36 mouse cellular contexts compared by ENCODE assay signal in genomic region chr17:36961125-36961524, GRCm38 (mm10). TPM values are rescaled to one million over a fixed set of nuclear protein-coding genes. Genes with fewer than 3 reads are reported as not detected.
DNase-seq lines count a peak whose midpoint lies in the region; ATAC-seq and TF ChIP-seq lines count a peak whose summit lies in the region.
"Had no signal": no experiment of that assay in that cellular context is flagged by ENCODE, and none has a peak within 500 bp of the region (broad histone marks: within the 10 kb centered on the region; RNA-seq: fewer than 3 reads in every experiment).

No protein-coding gene starts in this region.

- no peak for DNase-seq in heart, adult 2 months
- DNase-seq in heart, adult 9 months (ENCODE audit: low spot score in 2 of 2): no peak
- DNase-seq in left cerebral cortex, adult 2 months (ENCODE audit: extremely low spot score in 1 of 2, low spot score in 2 of 2): no peak
- no peak for DNase-seq in left cerebral cortex, adult 18-20 months (ENCODE audit: low spot score in 2 of 2)
- no peak for DNase-seq in midbrain, postnatal 0 days (ENCODE audit: low spot score)
- no peak for DNase-seq in midbrain, embryonic 10.5 days (ENCODE audit: low spot score)
- peak; percentile 25 for DNase-seq in R1 (ENCODE audit: low read depth, low spot score)
- DNase-seq in retina, postnatal 1 day: no peak
- DNase-seq: adrenal gland, postnatal 25 days; cerebellum, adult 11-12 months; cerebellum, adult 9-11 months; gastrocnemius, postnatal 14 days; heart, postnatal 36 days; kidney, adult 18-20 months; kidney, postnatal 4 days; layer of hippocampus, adult 9-11 months; liver, embryonic 13.5 days; lung, adult 2 months; right cerebral cortex, postnatal 25 days; thymus, adult 2 months; thymus, postnatal 36 days had no signal

- no peak overlapping the region for H3K9ac ChIP-seq in heart, adult 2 months (ENCODE audit: low read depth, low read length)
- no peak overlapping the region for H3K9ac ChIP-seq in midbrain, postnatal 0 days (replicated peaks; ENCODE audit: low read length, poor library complexity, severe bottlenecking)
- H3K9ac ChIP-seq: forebrain, embryonic 12.5 days; hindbrain, embryonic 13.5 days; kidney, embryonic 15.5 days; limb, embryonic 12.5 days; liver, embryonic 13.5 days; midbrain, embryonic 12.5 days; neural tube, embryonic 15.5 days; stomach, embryonic 15.5 days had no signal

- WGBS in heart, adult 2 months: 69% methylated on average over 1 of the region's 1 CpGs
- WGBS in midbrain, postnatal 0 days: 74% methylated on average over 1 of the region's 1 CpGs
- 85% methylated on average over 1 of the region's 1 CpGs for WGBS in midbrain, embryonic 10.5 days

- no peaks in the 10 kb centered on the region for H3K9me3 ChIP-seq in midbrain, postnatal 0 days (ENCODE audit: low read length)
- no peaks in the 10 kb centered on the region for H3K9me3 ChIP-seq in midbrain, embryonic 10.5 days (replicated peaks)
- H3K9me3 ChIP-seq: forebrain, embryonic 12.5 days; hindbrain, embryonic 13.5 days; kidney, embryonic 15.5 days; limb, embryonic 12.5 days; liver, embryonic 13.5 days; midbrain, embryonic 12.5 days; neural tube, embryonic 15.5 days; stomach, embryonic 15.5 days had no signal

- H3K4me3 ChIP-seq in heart, adult 2 months: no peak overlapping the region
- no peak overlapping the region for H3K4me3 ChIP-seq in left cerebral cortex, adult 2 months
- no peak overlapping the region for H3K4me3 ChIP-seq in midbrain, postnatal 0 days (ENCODE audit: low read depth, low read length)
- H3K4me3 ChIP-seq in midbrain, embryonic 10.5 days: no peak overlapping the region
- H3K4me3 ChIP-seq: erythroblast, embryonic 14.5 days; forebrain, embryonic 12.5 days; hindbrain, embryonic 13.5 days; kidney, embryonic 15.5 days; limb, embryonic 12.5 days; liver, embryonic 13.5 days; midbrain, embryonic 12.5 days; neural tube, embryonic 15.5 days; stomach, embryonic 15.5 days had no signal

- no peaks in the 10 kb centered on the region for H3K27me3 ChIP-seq in heart, adult 2 months (ENCODE audit: control insufficient read depth, insufficient read depth, low read length)
- no peaks in the 10 kb centered on the region for H3K27me3 ChIP-seq in midbrain, postnatal 0 days (ENCODE audit: insufficient read depth, low read length)
- no peaks in the 10 kb centered on the region for H3K27me3 ChIP-seq in midbrain, embryonic 10.5 days (ENCODE audit: low read depth, poor library complexity, severe bottlenecking)
- H3K27me3 ChIP-seq: forebrain, embryonic 12.5 days; hindbrain, embryonic 13.5 days; kidney, embryonic 15.5 days; limb, embryonic 12.5 days; liver, embryonic 13.5 days; midbrain, embryonic 12.5 days; neural tube, embryonic 15.5 days; stomach, embryonic 15.5 days had no signal

- H3K27ac ChIP-seq in heart, adult 2 months: no peak overlapping the region
- H3K27ac ChIP-seq in left cerebral cortex, adult 2 months: no peak overlapping the region
- no peak overlapping the region for H3K27ac ChIP-seq in midbrain, postnatal 0 days (ENCODE audit: low read depth, low read length)
- no peak overlapping the region for H3K27ac ChIP-seq in midbrain, embryonic 10.5 days (replicated peaks)
- H3K27ac ChIP-seq: forebrain, embryonic 12.5 days; hindbrain, embryonic 13.5 days; kidney, embryonic 15.5 days; limb, embryonic 12.5 days; liver, embryonic 13.5 days; midbrain, embryonic 12.5 days; neural tube, embryonic 15.5 days; stomach, embryonic 15.5 days had no signal

- H3K79me2 ChIP-seq in heart, adult 2 months (replicated peaks; ENCODE audit: control insufficient read depth, insufficient read depth, low read length): no peaks in the 10 kb centered on the region

- no peak for ATAC-seq in midbrain, postnatal 0 days (ENCODE audit: low FRiP score)

- TF ChIP-seq CTCF in heart, adult 2 months (IDR thresholded peaks at IDR 0.05): peak; percentile 35
- peak; percentile 23 for TF ChIP-seq CTCF in left cerebral cortex, adult 2 months (IDR thresholded peaks at IDR 0.05)
- peak; percentile 49 for TF ChIP-seq CTCF in midbrain, postnatal 0 days (IDR thresholded peaks at IDR 0.05)

- H3K4me1 ChIP-seq in heart, adult 2 months (ENCODE audit: control insufficient read depth, insufficient read depth, low read length): peaks cover 3% of the 10 kb centered on the region
- H3K4me1 ChIP-seq in midbrain, postnatal 0 days (ENCODE audit: insufficient read depth, low read length): peaks cover 6% of the 10 kb centered on the region; the same call in 1 of the 2 replicates
- peaks cover 20% of the 10 kb centered on the region for H3K4me1 ChIP-seq in midbrain, embryonic 10.5 days

- TF ChIP-seq EP300 in heart, adult 2 months (IDR thresholded peaks at IDR 0.05; ENCODE audit: insufficient read depth, low read depth, low read length): no peak

- H3K4me2 ChIP-seq in midbrain, postnatal 0 days (ENCODE audit: low read depth, low read length, poor library complexity, severe bottlenecking): no peak overlapping the region
- H3K4me2 ChIP-seq: forebrain, embryonic 12.5 days; heart, embryonic 11.5 days; hindbrain, embryonic 13.5 days; kidney, embryonic 15.5 days; limb, embryonic 12.5 days; liver, embryonic 13.5 days; midbrain, embryonic 12.5 days; neural tube, embryonic 15.5 days; stomach, embryonic 15.5 days had no signal

- intact Hi-C loops in heart, adult 2 months (cut with DNase I): no loop called here
- intact Hi-C loops in left cerebral cortex, adult 2 months (cut with DNase I): no loop called here

- peaks cover 2% of the 10 kb centered on the region for H3K36me3 ChIP-seq in heart, adult 2 months (ENCODE audit: control insufficient read depth, insufficient read depth, low read length)
- no peaks in the 10 kb centered on the region for H3K36me3 ChIP-seq in midbrain, postnatal 0 days (ENCODE audit: insufficient read depth, low read length)
- peaks cover 8% of the 10 kb centered on the region for H3K36me3 ChIP-seq in midbrain, embryonic 10.5 days
- H3K36me3 ChIP-seq: forebrain, embryonic 12.5 days; midbrain, embryonic 12.5 days had no signal

- TF ChIP-seq POLR2A in heart, adult 2 months (IDR thresholded peaks at IDR 0.05; ENCODE audit: insufficient read depth, low read depth, low read length): no peak

RNA-seq across cellular contexts. Expression of gene Znrd1as, which starts 2.7 kb away (rescaled TPM):
- 10 to 100 TPM; 14.1 to 18.2 TPM for total RNA-seq in heart, adult 2 months (2021)
- 4.0 and 8.8 TPM in 2 replicates for polyA plus RNA-seq in heart, adult 2 months (2012; rRNA removed)
- total RNA-seq in left cerebral cortex, adult 2 months (2021): 1 to 10 TPM; 5.3 to 6.2 TPM
- 1 to 10 TPM; 5.5 to 6.6 TPM for total RNA-seq in left cerebral cortex, adult 18-20 months (2021)
- 2.1 and 3.5 TPM in 2 replicates for total RNA-seq in midbrain, postnatal 0 days (2014; rRNA removed)
- polyA plus RNA-seq in midbrain, postnatal 0 days (2015; fragmentation: Nextera tagmentation; extraction: Ambion mirVana): 2.8 and 3.0 TPM in 2 replicates
- 8.8 and 10.6 TPM in 2 replicates for polyA plus RNA-seq in midbrain, embryonic 10.5 days (2016; fragmentation: Nextera tagmentation; extraction: Ambion mirVana)

RNA-seq across cellular contexts. Expression of gene Znrd1, which starts 2.8 kb away (rescaled TPM):
- 10 to 100 TPM; 25.9 to 29.0 TPM for total RNA-seq in heart, adult 2 months (2021)
- polyA plus RNA-seq in heart, adult 2 months (2012; rRNA removed): 19.8 and 26.2 TPM in 2 replicates
- 10 to 100 TPM; 30.6 to 31.6 TPM for total RNA-seq in left cerebral cortex, adult 2 months (2021)
- 10 to 100 TPM; 32.1 to 34.6 TPM for total RNA-seq in left cerebral cortex, adult 18-20 months (2021)
- 31.6 and 37.1 TPM in 2 replicates for total RNA-seq in midbrain, postnatal 0 days (2014; rRNA removed)
- polyA plus RNA-seq in midbrain, postnatal 0 days (2015; fragmentation: Nextera tagmentation; extraction: Ambion mirVana): 42.4 and 43.7 TPM in 2 replicates
- 88.5 and 96.7 TPM in 2 replicates for polyA plus RNA-seq in midbrain, embryonic 10.5 days (2016; fragmentation: Nextera tagmentation; extraction: Ambion mirVana)

RNA-seq across cellular contexts. Expression of gene Ppp1r11, which starts 9.6 kb away (rescaled TPM):
- 100 to 1,000 TPM in 1 of 2 experiments, 10 to 100 TPM in 1; 92.4 to 108 TPM for total RNA-seq in heart, adult 2 months (2021)
- 56.8 and 70.8 TPM in 2 replicates for polyA plus RNA-seq in heart, adult 2 months (2012; rRNA removed)
- 100 to 1,000 TPM; 132 to 146 TPM for total RNA-seq in left cerebral cortex, adult 2 months (2021)
- 100 to 1,000 TPM; 136 to 142 TPM for total RNA-seq in left cerebral cortex, adult 18-20 months (2021)
- total RNA-seq in midbrain, postnatal 0 days (2014; rRNA removed): 54.0 and 64.5 TPM in 2 replicates
- polyA plus RNA-seq in midbrain, postnatal 0 days (2015; fragmentation: Nextera tagmentation; extraction: Ambion mirVana): 143 and 166 TPM in 2 replicates
- 160 and 166 TPM in 2 replicates for polyA plus RNA-seq in midbrain, embryonic 10.5 days (2016; fragmentation: Nextera tagmentation; extraction: Ambion mirVana)

RNA-seq across cellular contexts. Expression of gene Rnf39, which starts 18.4 kb away (rescaled TPM):
- total RNA-seq in heart, adult 2 months (2021): under 1 TPM; 0.77 to 0.81 TPM
- 0.64 and 1.00 TPM in 2 replicates for polyA plus RNA-seq in heart, adult 2 months (2012; rRNA removed)
- total RNA-seq in left cerebral cortex, adult 2 months (2021): 10 to 100 TPM in 1 of 2 experiments, 1 to 10 TPM in 1; 8.2 to 12.5 TPM
- 10 to 100 TPM in 1 of 2 experiments, 1 to 10 TPM in 1; 9.9 to 12.4 TPM for total RNA-seq in left cerebral cortex, adult 18-20 months (2021)
- 3.9 TPM in 2 replicates for total RNA-seq in midbrain, postnatal 0 days (2014; rRNA removed)
- 2.8 and 3.3 TPM in 2 replicates for polyA plus RNA-seq in midbrain, postnatal 0 days (2015; fragmentation: Nextera tagmentation; extraction: Ambion mirVana)
- polyA plus RNA-seq in midbrain, embryonic 10.5 days (2016; fragmentation: Nextera tagmentation; extraction: Ambion mirVana): 0.22 and 0.67 TPM in 2 replicates
- total RNA-seq: gastrocnemius, postnatal 14 days; granulocyte monocyte progenitor cell, adult 5-6 weeks; megakaryocyte progenitor cell, adult 5-6 weeks; monocyte, adult 5-6 weeks had no signal
- polyA plus RNA-seq: erythroblast, embryonic 14.5 days; liver, embryonic 13.5 days had no signal

RNA-seq across cellular contexts. Expression of gene 2410137M14Rik, which starts 19.9 kb away (rescaled TPM):
- under 1 TPM; 0.27 to 0.63 TPM for total RNA-seq in heart, adult 2 months (2021)
- polyA plus RNA-seq in heart, adult 2 months (2012; rRNA removed): 0.41 and 0.61 TPM in 2 replicates
- not detected for total RNA-seq in left cerebral cortex, adult 2 months (2021)
- total RNA-seq in left cerebral cortex, adult 18-20 months (2021): under 1 TPM; 0.40 to 0.58 TPM
- total RNA-seq in midbrain, postnatal 0 days (2014; rRNA removed): not detected in 2 replicates
- 0.39 and 0.52 TPM in 2 replicates for polyA plus RNA-seq in midbrain, postnatal 0 days (2015; fragmentation: Nextera tagmentation; extraction: Ambion mirVana)
- not detected in 2 replicates for polyA plus RNA-seq in midbrain, embryonic 10.5 days (2016; fragmentation: Nextera tagmentation; extraction: Ambion mirVana)
- total RNA-seq: adrenal gland, adult 18-20 months; adrenal gland, postnatal 25 days; granulocyte monocyte progenitor cell, adult 5-6 weeks; heart, postnatal 36 days; megakaryocyte progenitor cell, adult 5-6 weeks; monocyte, adult 5-6 weeks had no signal
- polyA plus RNA-seq: embryonic facial prominence, embryonic 14.5 days; erythroblast, embryonic 14.5 days; forebrain, embryonic 12.5 days; heart, embryonic 11.5 days; heart, embryonic 16.5 days; hindbrain, embryonic 13.5 days; kidney, embryonic 15.5 days; limb, embryonic 12.5 days; liver, embryonic 13.5 days; neural tube, embryonic 15.5 days; stomach, embryonic 15.5 days; thymus, adult 2 months had no signal
